Mouse (Mus musculus): ENCODE data around the gene Eef1akmt1.
A peak's percentile ranks its signal among the peaks of the same experiment; 100 is the strongest.

Gene Eef1akmt1

DNA sequence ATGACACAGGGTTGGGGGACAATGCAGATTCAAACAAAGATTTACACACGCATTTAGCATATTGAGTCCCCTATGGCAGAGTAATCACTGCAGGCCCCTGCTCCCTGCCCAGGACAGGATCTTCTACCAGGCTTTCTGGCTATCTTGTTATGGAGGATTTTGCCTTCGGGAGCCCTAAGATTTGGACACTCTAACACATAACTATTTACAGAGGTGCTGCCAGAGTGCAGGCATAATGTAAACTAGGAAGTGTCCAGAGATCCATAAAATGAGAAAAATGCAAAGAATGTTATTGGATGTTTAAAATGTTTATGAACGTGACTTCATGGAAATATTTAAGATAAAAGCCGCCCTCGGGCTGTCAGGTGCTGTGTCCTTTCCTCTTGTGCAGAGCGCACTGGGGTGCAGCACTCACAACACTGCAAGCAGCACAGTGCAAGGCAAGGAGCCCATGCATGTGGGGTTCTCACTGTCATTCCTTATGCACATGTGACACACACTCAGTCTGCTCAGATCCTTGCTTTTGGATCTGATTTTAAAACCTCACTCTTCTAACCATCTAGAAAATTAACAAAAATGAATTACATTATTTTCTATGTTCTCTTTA, 56.2 kb downstream of the Eef1akmt1 start:
- DNase-seq, result no peak

DNA sequence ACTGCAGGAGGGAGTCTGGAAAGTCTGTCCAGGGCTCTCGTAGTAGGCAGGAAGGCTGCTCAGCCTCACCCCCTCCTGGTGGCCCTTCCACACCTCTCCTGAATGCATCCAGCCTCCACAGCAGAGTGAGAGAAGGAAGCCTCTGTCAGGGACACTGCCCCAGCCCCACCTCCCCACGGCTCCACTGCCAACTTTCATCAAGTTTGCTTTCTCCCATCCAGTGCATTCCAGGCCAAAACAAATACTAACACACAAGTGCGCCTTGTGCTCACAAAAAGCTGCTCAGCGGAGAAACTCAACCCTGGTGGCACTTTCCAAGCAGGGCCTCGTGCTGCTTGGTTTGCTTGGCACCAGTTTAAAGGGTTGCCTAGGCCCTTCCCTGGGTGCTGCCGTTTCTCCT, 61.9 kb downstream of the Eef1akmt1 start:
- no peak for DNase-seq

DNA sequence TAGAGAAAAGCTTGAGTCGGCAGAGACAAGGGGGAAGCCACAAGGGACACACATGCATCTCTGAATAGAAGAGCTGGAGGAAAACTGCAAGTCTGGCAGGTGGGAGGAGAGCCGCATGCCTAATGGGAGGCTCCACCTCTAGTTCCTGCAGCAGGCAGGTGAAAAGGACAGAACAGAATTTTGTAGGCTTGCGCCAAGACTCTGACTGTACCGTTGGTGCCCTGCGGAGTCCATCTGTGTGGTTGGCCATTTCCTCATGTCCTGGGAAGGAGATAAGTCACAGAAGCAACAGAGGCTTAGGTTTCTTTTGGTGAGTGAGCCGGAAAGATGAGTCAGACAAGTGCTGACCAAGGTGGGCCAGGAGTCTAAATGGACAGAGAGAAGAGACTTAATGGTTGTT, 67.7 kb downstream of the Eef1akmt1 start:
- peak; percentile 88 to 96 for DNase-seq
